ENCODE assay signal across 20 mouse cellular contexts in the genomic region with DNA sequence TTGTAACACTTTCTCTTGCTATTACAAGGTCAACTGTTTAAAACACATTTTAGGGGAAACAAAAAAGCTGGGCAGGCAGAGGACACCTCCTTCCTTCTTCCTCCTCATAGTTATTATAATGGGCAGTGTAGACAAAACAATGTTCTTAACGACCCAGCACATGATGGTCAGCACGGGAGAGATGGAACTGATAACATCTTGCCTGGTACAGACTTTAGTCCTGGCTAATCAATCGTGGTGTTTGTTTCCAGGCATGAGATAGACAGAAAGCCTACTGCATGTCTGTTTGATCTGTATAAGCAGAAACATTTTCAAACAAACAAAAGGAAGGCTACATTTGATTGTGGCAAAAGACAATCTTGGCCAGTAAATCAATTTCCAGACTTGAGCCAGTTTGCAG.
DNase-seq lines count a peak whose midpoint lies in the region; ATAC-seq and TF ChIP-seq lines count a peak whose summit lies in the region.
"Had no signal": no experiment of that assay in that cellular context is flagged by ENCODE, and none has a peak within 500 bp of the region (broad histone marks: within the 10 kb centered on the region; RNA-seq: fewer than 3 reads in every experiment).

No protein-coding gene starts in this region.

- no peak for TF ChIP-seq POLR2A in liver, adult 2 months (IDR thresholded peaks at IDR 0.05; ENCODE audit: extremely low read depth, insufficient read depth, low read length)

- H3K9ac ChIP-seq in heart, embryonic 12.5 days = 0 out of 2 replicates have a peak overlapping the region, but pooled peaks have one; percentile 3
- no peak overlapping the region for H3K9ac ChIP-seq in liver, adult 2 months (ENCODE audit: low read depth, low read length)
- no peak overlapping the region for H3K9ac ChIP-seq in liver, embryonic 12.5 days
- H3K9ac ChIP-seq in neural tube, embryonic 13.5 days = no peak overlapping the region
- H3K9ac ChIP-seq in neural tube, embryonic 15.5 days (replicated peaks) = no peak overlapping the region
- H3K9ac ChIP-seq: embryonic facial prominence, embryonic 12.5 days; forebrain, embryonic 13.5 days; forebrain, embryonic 15.5 days had no signal

- no peaks in the 10 kb centered on the region for H3K36me3 ChIP-seq in heart, embryonic 12.5 days
- no peaks in the 10 kb centered on the region for H3K36me3 ChIP-seq in liver, adult 2 months (ENCODE audit: control insufficient read depth, insufficient read depth, low read length)
- H3K36me3 ChIP-seq in liver, embryonic 12.5 days = no peaks in the 10 kb centered on the region
- H3K36me3 ChIP-seq in neural tube, embryonic 13.5 days = no peaks in the 10 kb centered on the region
- no peaks in the 10 kb centered on the region for H3K36me3 ChIP-seq in neural tube, embryonic 15.5 days
- H3K36me3 ChIP-seq: embryonic facial prominence, embryonic 10.5 days; embryonic facial prominence, embryonic 12.5 days; forebrain, embryonic 15.5 days had no signal

- peaks cover 30% of the 10 kb centered on the region for H3K4me1 ChIP-seq in heart, embryonic 12.5 days (replicated peaks)
- peaks cover 7% of the 10 kb centered on the region for H3K4me1 ChIP-seq in liver, adult 2 months (ENCODE audit: control insufficient read depth, insufficient read depth, low read length)
- H3K4me1 ChIP-seq in liver, embryonic 12.5 days = peaks cover 57% of the 10 kb centered on the region
- peaks cover 9% of the 10 kb centered on the region for H3K4me1 ChIP-seq in neural tube, embryonic 13.5 days (replicated peaks)
- H3K4me1 ChIP-seq in neural tube, embryonic 15.5 days = peaks cover 10% of the 10 kb centered on the region

- no peak for ATAC-seq in heart, embryonic 12.5 days (ENCODE audit: insufficient number of reproducible peaks, low FRiP score)
- ATAC-seq in liver, embryonic 12.5 days = no peak
- ATAC-seq in neural tube, embryonic 13.5 days (ENCODE audit: low read depth) = no peak
- ATAC-seq in neural tube, embryonic 15.5 days (ENCODE audit: low FRiP score) = no peak
- ATAC-seq: activated CD4-positive, CD25-positive, alpha-beta regulatory T cell, adult 4 months; forebrain, embryonic 13.5 days; forebrain, embryonic 15.5 days had no signal

- DNase-seq in heart, adult 18-20 months = no peak
- peak; percentile 57 for DNase-seq in liver, adult 2 months (ENCODE audit: extremely low read depth, low read depth, low spot score)
- DNase-seq in T-cell, adult 2 months (ENCODE audit: low spot score) = no peak
- DNase-seq: adrenal gland, adult 8-10 months; adrenal gland, postnatal 14 days; adrenal gland, postnatal 36 days; cerebellum, adult 11-12 months; cerebellum, adult 2 months; cerebellum, adult 9-10 months; cerebellum, postnatal 10 days; cerebellum, postnatal 25 days had no signal

- H3K27ac ChIP-seq in heart, embryonic 12.5 days (ENCODE audit: poor library complexity, severe bottlenecking) = no peak overlapping the region
- H3K27ac ChIP-seq in liver, adult 2 months (replicated peaks; ENCODE audit: insufficient read depth, low read depth, low read length) = no peak overlapping the region
- H3K27ac ChIP-seq in liver, embryonic 12.5 days = no peak overlapping the region
- H3K27ac ChIP-seq in neural tube, embryonic 13.5 days (replicated peaks) = 0 out of 2 replicates have a peak overlapping the region, but pooled peaks have one; percentile 0
- H3K27ac ChIP-seq in neural tube, embryonic 15.5 days (replicated peaks) = no peak overlapping the region
- H3K27ac ChIP-seq: embryonic facial prominence, embryonic 10.5 days; embryonic facial prominence, embryonic 12.5 days; forebrain, embryonic 13.5 days; forebrain, embryonic 15.5 days had no signal

- no peak for TF ChIP-seq CTCF in liver, adult 2 months (IDR thresholded peaks at IDR 0.05; ENCODE audit: low read depth, low read length)

- H3K27me3 ChIP-seq in heart, embryonic 12.5 days (replicated peaks) = no peaks in the 10 kb centered on the region
- no peaks in the 10 kb centered on the region for H3K27me3 ChIP-seq in liver, adult 2 months (ENCODE audit: control insufficient read depth, insufficient read depth, low read length)
- peaks cover 8% of the 10 kb centered on the region for H3K27me3 ChIP-seq in liver, embryonic 12.5 days (replicated peaks)
- H3K27me3 ChIP-seq in neural tube, embryonic 13.5 days = no peaks in the 10 kb centered on the region
- H3K27me3 ChIP-seq in neural tube, embryonic 15.5 days (replicated peaks) = no peaks in the 10 kb centered on the region
- H3K27me3 ChIP-seq: embryonic facial prominence, embryonic 12.5 days; forebrain, embryonic 13.5 days; forebrain, embryonic 15.5 days had no signal

- no peak overlapping the region for H3K4me2 ChIP-seq in heart, embryonic 12.5 days
- no peak overlapping the region for H3K4me2 ChIP-seq in liver, embryonic 12.5 days
- no peak overlapping the region for H3K4me2 ChIP-seq in neural tube, embryonic 13.5 days
- H3K4me2 ChIP-seq in neural tube, embryonic 15.5 days = no peak overlapping the region
- H3K4me2 ChIP-seq: embryonic facial prominence, embryonic 12.5 days; forebrain, embryonic 13.5 days; forebrain, embryonic 15.5 days had no signal

- 11% methylated on average over 3 of the region's 3 CpGs for WGBS in heart, embryonic 12.5 days
- WGBS in liver, adult 2 months = 5% methylated on average over 3 of the region's 3 CpGs
- 12% methylated on average over 3 of the region's 3 CpGs for WGBS in liver, embryonic 12.5 days (ENCODE audit: insufficient replicate concordance)
- WGBS in neural tube, embryonic 13.5 days = 66% methylated on average over 3 of the region's 3 CpGs
- WGBS in neural tube, embryonic 15.5 days = 54% methylated on average over 3 of the region's 3 CpGs

- 0 out of 2 replicates have a peak, but pooled peaks cover 2% of the 10 kb centered on the region for H3K79me2 ChIP-seq in liver, adult 2 months (ENCODE audit: control insufficient read depth, insufficient read depth, low read length)

- H3K4me3 ChIP-seq in heart, embryonic 12.5 days = no peak overlapping the region
- H3K4me3 ChIP-seq in liver, adult 2 months (ENCODE audit: insufficient read depth, low read depth, low read length) = no peak overlapping the region
- H3K4me3 ChIP-seq in liver, embryonic 12.5 days = no peak overlapping the region
- no peak overlapping the region for H3K4me3 ChIP-seq in neural tube, embryonic 13.5 days
- no peak overlapping the region for H3K4me3 ChIP-seq in neural tube, embryonic 15.5 days (replicated peaks)
- H3K4me3 ChIP-seq: embryonic facial prominence, embryonic 10.5 days; embryonic facial prominence, embryonic 12.5 days; forebrain, embryonic 13.5 days; forebrain, embryonic 15.5 days had no signal

- H3K9me3 ChIP-seq in heart, embryonic 12.5 days (replicated peaks) = no peaks in the 10 kb centered on the region
- H3K9me3 ChIP-seq in liver, embryonic 12.5 days (replicated peaks) = no peaks in the 10 kb centered on the region
- no peaks in the 10 kb centered on the region for H3K9me3 ChIP-seq in neural tube, embryonic 13.5 days
- H3K9me3 ChIP-seq in neural tube, embryonic 15.5 days (replicated peaks) = no peaks in the 10 kb centered on the region
- H3K9me3 ChIP-seq: embryonic facial prominence, embryonic 10.5 days; embryonic facial prominence, embryonic 12.5 days; forebrain, embryonic 13.5 days; forebrain, embryonic 15.5 days had no signal
